Mouse (Mus musculus) heart, embryonic 10.5 days (tissue): ENCODE measurements around the gene Ddr1. TPM values are rescaled to one million over a fixed set of nuclear protein-coding genes. Genes with fewer than 3 reads are reported as not detected.

ENCODE experiments used
- DNase-seq: peaks from one replicate; pipeline ENCODE4 v3.0.0-alpha.2; 2017; ENCODE audit warnings: low spot score
- H3K27ac ChIP-seq: fragments of 300-500 bp; sonication (generic); 2 replicates; pipeline ENCODE4 v1.5.1; 2016; ENCODE audit warnings: mild to moderate bottlenecking
- H3K27me3 ChIP-seq: fragments of 300-500 bp; sonication (generic); 2 replicates; pipeline ENCODE4 v1.6.1; 2016; ENCODE audit warnings: mild to moderate bottlenecking; ENCODE audit not compliant: poor library complexity, insufficient read depth, severe bottlenecking
- H3K36me3 ChIP-seq: fragments of 300-500 bp; sonication (generic); 2 replicates; pipeline ENCODE4 v1.6.1; 2016; ENCODE audit warnings: mild to moderate bottlenecking, moderate library complexity
- H3K4me1 ChIP-seq: fragments of 300-500 bp; sonication (generic); 2 replicates; pipeline ENCODE4 v1.6.1; 2016; ENCODE audit warnings: mild to moderate bottlenecking
- H3K4me3 ChIP-seq: fragments of 300-500 bp; sonication (generic); 2 replicates; pipeline ENCODE4 v1.5.1; 2016; ENCODE audit warnings: mild to moderate bottlenecking, moderate library complexity
- H3K9me3 ChIP-seq: fragments of 300-500 bp; sonication (generic); 2 replicates; pipeline ENCODE4 v1.6.1; 2016; ENCODE audit warnings: mild to moderate bottlenecking, moderate library complexity
- WGBS: fragments of 180-500 bp; shearing (Covaris S2); methylation state at CpG from one replicate; pipeline ENCODE4 v1.1.7; 2016; 5-methylcytosine and 5-hydroxymethylcytosine counted together
- polyA plus RNA-seq: library from polyadenylated mRNA; unstranded; fragments of >200 nt; fragmentation: Nextera tagmentation; extraction: Ambion mirVana; gene quantifications from 2 replicates; pipeline ENCODE4 v1.2.1, GENCODE M21; 2016

Gene Ddr1
- polyA plus RNA-seq, 1 experiment from 2014 or later: 109 TPM

DNA sequence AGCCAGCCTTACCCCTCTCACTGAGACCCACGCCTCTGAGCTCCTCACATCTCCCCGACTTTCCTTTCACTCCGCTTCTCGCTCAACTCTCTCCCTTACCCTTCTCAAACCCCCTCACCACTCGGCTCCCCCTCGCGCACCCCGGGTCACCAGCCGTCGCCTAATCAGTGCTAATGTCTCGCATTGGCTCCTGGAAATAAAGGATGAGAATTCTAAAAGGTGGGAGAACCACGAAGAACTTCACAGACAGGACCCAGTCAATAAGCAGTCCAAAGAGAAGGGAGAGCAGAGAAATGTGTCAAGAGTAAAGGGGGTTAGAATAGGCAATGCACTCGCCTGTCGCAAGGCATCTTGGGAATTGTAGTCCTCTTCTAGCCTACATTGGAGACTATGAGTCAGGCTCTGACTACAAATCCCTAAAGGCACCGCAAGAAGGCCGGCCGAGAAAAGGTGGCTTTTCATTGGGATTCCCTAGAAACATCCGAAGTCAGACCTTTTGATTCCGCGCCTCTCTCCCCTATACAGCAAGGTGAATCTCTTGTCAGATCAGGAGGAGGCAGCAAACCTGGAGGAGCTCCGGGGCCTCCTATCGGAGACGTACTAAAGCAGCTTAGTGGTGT is 30.9 kb downstream of the Ddr1 start, which contains the start of gene Gtf2h4:
Gene Gtf2h4, minus strand, starts transcription at position 324 of the 620 bp plus-strand sequence.
- Histone ChIP-seq H3K36me3 (peaks cover 26% of the 10 kb centered on the region), H3K4me3 (peak within 1 kb of the TSS; percentile 89), H3K4me1 (peaks cover 8% of the 10 kb centered on the region), H3K27ac (peak within 1 kb of the TSS; percentile 89), H3K9me3 (no peaks in the 10 kb centered on the region), H3K27me3 (no peaks in the 10 kb centered on the region)
- DNase-seq: peak; percentile 95
- 2% methylated on average over 23 of the region's 23 CpGs for WGBS

DNA sequence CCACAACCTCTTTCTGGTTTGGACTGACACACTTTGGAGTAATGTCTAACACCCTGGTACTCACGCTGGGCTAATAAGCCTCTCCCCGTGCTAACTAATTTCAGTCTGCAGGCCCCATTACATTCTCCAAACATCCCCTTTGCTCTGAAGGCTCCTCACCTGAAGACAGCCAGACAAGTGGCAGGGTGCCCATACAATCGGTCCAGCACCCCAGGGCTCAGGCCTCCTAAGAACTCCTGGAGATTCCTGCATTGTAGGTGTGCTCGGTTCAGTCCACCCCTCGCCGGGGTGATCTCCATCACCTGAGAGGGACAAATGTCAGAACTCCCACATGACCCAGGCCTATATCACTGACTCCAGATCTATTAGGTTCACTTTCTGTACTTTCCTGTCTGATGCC is 31.9 kb downstream of the Ddr1 start:
- Histone ChIP-seq H3K9me3 (no peaks in the 10 kb centered on the region), H3K27ac (no peak overlapping the region), H3K36me3 (peaks cover 26% of the 10 kb centered on the region), H3K27me3 (no peaks in the 10 kb centered on the region), H3K4me3 (peak overlapping the region; percentile 89), H3K4me1 (peaks cover 11% of the 10 kb centered on the region)
- DNase-seq: no peak
- WGBS: 92% methylated on average over 6 of the region's 6 CpGs

- H3K4me3 ChIP-seq: no peak overlapping the region
- no peaks in the 10 kb centered on the region for H3K9me3 ChIP-seq
- H3K27ac ChIP-seq: no peak overlapping the region
- H3K36me3 ChIP-seq: peaks cover 26% of the 10 kb centered on the region
- peaks cover 15% of the 10 kb centered on the region for H3K4me1 ChIP-seq
- WGBS: 86% methylated on average over 6 of the region's 6 CpGs
- no peak for DNase-seq
- no peaks in the 10 kb centered on the region for H3K27me3 ChIP-seq
These were observed 32.6 kb downstream of the Ddr1 start for GRCm38 (mm10) chr17:35671846-35672245.

GRCm38 (mm10) chr17:35669731-35670130 is 34.7 kb downstream of the Ddr1 start:
- H3K27ac ChIP-seq: no peak overlapping the region
- H3K27me3 ChIP-seq: no peaks in the 10 kb centered on the region
- peaks cover 35% of the 10 kb centered on the region for H3K36me3 ChIP-seq
- no peak overlapping the region for H3K4me3 ChIP-seq
- no peaks in the 10 kb centered on the region for H3K9me3 ChIP-seq
- no peak for DNase-seq
- H3K4me1 ChIP-seq: peaks cover 20% of the 10 kb centered on the region
- WGBS: 87% methylated on average over 9 of the region's 9 CpGs

DNA sequence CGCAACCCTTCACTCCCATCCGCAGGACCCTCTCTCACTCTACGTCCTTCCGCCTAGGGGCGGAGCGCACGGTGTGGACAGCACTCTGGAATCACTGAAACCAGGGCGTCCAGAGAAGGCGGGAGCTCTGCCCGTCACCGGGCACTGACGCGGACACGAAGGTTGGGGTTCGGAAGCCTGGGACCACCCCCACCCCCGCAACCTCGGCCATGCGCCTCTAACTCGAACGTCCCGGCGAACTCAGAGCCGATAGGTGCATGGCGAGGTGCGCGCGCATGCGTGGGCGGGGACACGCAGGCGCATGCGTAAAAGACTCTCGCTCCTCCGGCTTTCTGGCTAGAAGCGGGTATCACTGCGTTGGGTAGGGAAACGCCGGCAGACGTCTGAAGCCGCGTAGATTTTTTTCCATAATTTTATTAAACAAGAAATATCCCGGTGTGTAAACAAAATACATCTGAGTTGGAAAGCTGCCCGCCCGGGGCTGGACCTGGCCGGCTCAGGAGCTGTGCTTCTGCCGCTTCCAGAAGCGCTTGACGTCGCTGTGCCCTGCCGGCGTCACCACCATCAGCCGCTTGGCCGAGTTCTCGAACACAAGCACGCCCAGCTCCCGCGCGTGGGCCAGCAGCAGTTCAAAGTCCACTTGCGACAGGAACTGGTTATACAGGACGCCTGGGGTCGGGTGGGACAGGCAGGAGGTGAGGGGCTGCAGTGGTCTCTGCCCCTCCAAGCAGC is 36.9 kb downstream of the Ddr1 start, which contains the start of gene Vars2:
Gene Vars2, minus strand, starts transcription at position 259 of the 732 bp plus-strand sequence.
- Histone ChIP-seq H3K4me1 (peaks cover 13% of the 10 kb centered on the region), H3K4me3 (peak within 1 kb of the TSS; percentile 76), H3K27me3 (no peaks in the 10 kb centered on the region), H3K9me3 (no peaks in the 10 kb centered on the region), H3K27ac (peak within 1 kb of the TSS; percentile 93), H3K36me3 (peaks cover 54% of the 10 kb centered on the region)
- DNase-seq: peak; percentile 96
- WGBS: under 1% methylated on average over 61 of the region's 61 CpGs

- Histone ChIP-seq H3K4me3 (peak overlapping the region; percentile 76), H3K9me3 (no peaks in the 10 kb centered on the region), H3K4me1 (peaks cover 11% of the 10 kb centered on the region), H3K27me3 (no peaks in the 10 kb centered on the region), H3K36me3 (peaks cover 57% of the 10 kb centered on the region), H3K27ac (peak overlapping the region; percentile 93)
- 5% methylated on average over 13 of the region's 13 CpGs for WGBS
- DNase-seq: peak; percentile 80
These were observed 37.6 kb downstream of the Ddr1 start for GRCm38 (mm10) chr17:35666851-35667256.

GRCm38 (mm10) chr17:35665957-35666515 is 38.4 kb downstream of the Ddr1 start:
- DNase-seq: no peak
- no peaks in the 10 kb centered on the region for H3K9me3 ChIP-seq
- H3K4me1 ChIP-seq: peaks cover 11% of the 10 kb centered on the region
- WGBS: 82% methylated on average over 17 of the region's 17 CpGs
- no peak overlapping the region for H3K4me3 ChIP-seq
- no peak overlapping the region for H3K27ac ChIP-seq
- peaks cover 61% of the 10 kb centered on the region for H3K36me3 ChIP-seq
- no peaks in the 10 kb centered on the region for H3K27me3 ChIP-seq

DNA sequence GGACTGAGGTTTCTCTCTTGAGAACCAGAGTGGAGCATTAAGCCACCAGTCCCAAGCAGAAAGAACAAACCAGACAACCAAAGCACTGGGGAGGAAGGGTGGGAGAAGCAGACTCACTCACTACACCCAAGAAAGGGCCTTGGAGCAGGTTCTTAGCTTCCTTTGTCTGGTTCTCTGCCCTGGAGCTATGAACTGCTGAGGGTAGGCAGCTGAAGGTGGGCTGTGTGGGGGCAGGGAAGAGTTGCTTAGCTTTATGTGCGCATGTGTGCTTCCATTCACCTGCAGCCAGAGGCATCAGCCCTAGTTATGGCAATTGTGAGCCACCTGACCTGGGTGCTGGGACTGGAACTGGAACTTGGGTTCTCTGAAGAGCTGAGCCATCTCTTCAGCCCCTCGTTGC is 51.3 kb downstream of the Ddr1 start:
- H3K27me3 ChIP-seq: peaks cover 5% of the 10 kb centered on the region
- H3K27ac ChIP-seq: no peak overlapping the region
- 79% methylated on average over 2 of the region's 2 CpGs for WGBS
- H3K9me3 ChIP-seq: no peaks in the 10 kb centered on the region
- no peaks in the 10 kb centered on the region for H3K4me1 ChIP-seq
- H3K36me3 ChIP-seq: peaks cover 34% of the 10 kb centered on the region
- no peak for DNase-seq
- H3K4me3 ChIP-seq: no peak overlapping the region

- Histone ChIP-seq H3K4me3 (no peak overlapping the region), H3K9me3 (no peaks in the 10 kb centered on the region), H3K4me1 (no peaks in the 10 kb centered on the region), H3K27me3 (peaks cover 5% of the 10 kb centered on the region), H3K27ac (no peak overlapping the region), H3K36me3 (no peaks in the 10 kb centered on the region)
- 56% methylated on average over 2 of the region's 2 CpGs for WGBS
- no peak for DNase-seq
These were observed 55.0 kb downstream of the Ddr1 start for GRCm38 (mm10) chr17:35649429-35649828.

DNA sequence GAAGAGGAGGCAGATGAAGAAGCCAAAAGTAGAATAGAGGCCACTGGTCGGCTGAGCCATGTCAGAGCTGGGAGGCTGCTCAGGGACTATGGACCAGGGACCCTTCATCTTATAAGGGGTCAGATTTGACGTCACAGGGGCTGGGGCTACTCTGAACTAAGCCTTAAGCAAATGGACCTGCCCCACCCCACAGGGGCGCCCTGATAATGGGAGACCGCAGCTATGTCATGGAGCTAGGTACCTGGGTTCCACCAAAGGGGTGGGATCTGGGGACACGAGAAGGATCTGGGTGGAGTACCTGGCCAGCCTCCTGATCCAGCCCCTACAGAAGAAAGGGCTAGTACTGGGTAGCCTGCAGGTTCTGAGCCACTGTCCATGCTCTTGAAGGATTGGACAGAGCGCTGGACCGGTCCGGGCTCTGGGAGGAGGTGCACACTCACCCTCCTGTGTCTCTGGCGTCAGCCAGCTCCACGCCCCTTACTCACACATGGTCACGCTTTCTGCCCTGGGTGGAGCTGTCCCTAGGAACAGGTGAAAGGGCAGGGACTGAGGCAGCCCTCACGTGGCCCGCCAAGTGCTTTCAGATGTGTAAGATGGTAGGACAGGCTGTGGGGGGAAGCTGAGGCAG is 60.7 kb downstream of the Ddr1 start, which contains the start of gene Mucl3:
Gene Mucl3, minus strand, starts transcription at position 87 of the 628 bp plus-strand sequence.
- H3K4me3 ChIP-seq: no peak within 1 kb of the TSS
- no peak within 1 kb of the TSS for H3K27ac ChIP-seq
- 67% methylated on average over 13 of the region's 13 CpGs for WGBS
- no peaks in the 10 kb centered on the region for H3K36me3 ChIP-seq
- DNase-seq: no peak
- peaks cover 29% of the 10 kb centered on the region; the same call in 1 of the 2 replicates for H3K27me3 ChIP-seq
- H3K4me1 ChIP-seq: peaks cover 6% of the 10 kb centered on the region
- no peaks in the 10 kb centered on the region for H3K9me3 ChIP-seq

DNA sequence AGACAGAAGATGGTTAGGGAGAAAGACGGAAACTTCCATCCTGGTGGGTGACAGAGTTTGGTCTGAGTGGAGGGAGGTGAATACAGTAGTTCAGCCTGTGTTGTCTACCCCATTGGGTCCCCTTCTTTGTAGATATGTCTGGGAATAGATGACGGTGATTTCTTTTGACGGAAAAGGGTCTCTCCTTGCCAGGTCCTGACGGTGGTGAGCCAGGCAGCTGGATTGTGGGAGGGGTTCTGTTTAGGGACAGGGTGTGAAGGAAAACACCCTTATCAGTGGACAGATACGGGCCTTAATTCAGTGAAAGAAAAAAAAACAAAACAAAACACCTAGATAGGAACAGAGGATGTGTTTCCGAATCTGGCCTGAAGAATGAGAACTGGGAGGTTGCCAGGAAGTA is 65.1 kb downstream of the Ddr1 start:
- no peak for DNase-seq
- no peaks in the 10 kb centered on the region for H3K9me3 ChIP-seq
- 42% methylated on average over 6 of the region's 6 CpGs for WGBS
- no peaks in the 10 kb centered on the region for H3K36me3 ChIP-seq
- peaks cover 46% of the 10 kb centered on the region; the same call in 1 of the 2 replicates for H3K27me3 ChIP-seq
- H3K4me3 ChIP-seq: peak overlapping the region; percentile 44
- peaks cover 18% of the 10 kb centered on the region for H3K4me1 ChIP-seq
- H3K27ac ChIP-seq: peak overlapping the region; percentile 53

DNA sequence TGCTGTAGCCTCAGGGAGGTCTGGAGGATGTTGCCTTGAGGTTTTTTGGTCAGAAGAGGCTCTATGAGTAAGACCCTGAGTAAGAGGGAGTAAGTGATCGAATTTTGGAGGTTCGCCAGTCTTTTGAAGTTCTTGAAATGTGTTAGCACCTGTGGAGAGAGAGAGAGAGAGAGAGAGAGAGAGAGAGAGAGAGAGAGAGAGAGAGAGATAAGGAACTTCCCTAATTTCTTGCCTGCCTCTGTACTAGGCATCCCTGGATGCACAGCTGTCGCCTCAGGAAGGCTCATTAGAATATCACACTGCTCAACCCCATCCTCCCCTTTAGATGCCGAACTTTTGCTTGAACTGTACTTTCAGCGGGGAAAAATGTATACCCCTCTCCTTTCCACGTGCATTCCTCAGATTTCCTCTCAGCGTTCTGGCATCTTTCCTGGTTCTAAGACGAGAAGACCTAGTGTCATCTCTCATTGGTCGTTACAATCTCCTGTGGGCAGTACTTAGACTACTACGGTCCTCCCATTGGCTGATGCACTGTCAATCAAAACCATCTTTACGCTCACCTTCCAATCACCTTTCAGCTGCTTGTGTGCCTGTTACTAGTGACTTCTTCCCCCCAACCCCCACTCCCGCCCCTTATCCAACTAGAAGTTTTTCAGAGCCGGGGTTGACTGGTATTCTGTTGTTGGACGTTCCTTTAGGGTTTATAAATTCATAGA is 65.8 kb downstream of the Ddr1 start:
- peak overlapping the region; percentile 53 for H3K27ac ChIP-seq
- H3K4me1 ChIP-seq: peaks cover 24% of the 10 kb centered on the region
- peak overlapping the region; percentile 44 for H3K4me3 ChIP-seq
- peaks cover 40% of the 10 kb centered on the region; the same call in 1 of the 2 replicates for H3K27me3 ChIP-seq
- 14% methylated on average over 14 of the region's 14 CpGs for WGBS
- no peaks in the 10 kb centered on the region for H3K36me3 ChIP-seq
- no peaks in the 10 kb centered on the region for H3K9me3 ChIP-seq
- DNase-seq: peak; percentile 93
